Mouse (Mus musculus) left cerebral cortex, adult 18-20 months (tissue): ENCODE results near the gene Csrp1. TPM values are rescaled to one million over a fixed set of nuclear protein-coding genes. Genes with fewer than 3 reads are reported as not detected.

Source experiments
- DNase-seq, 2 experiments: peaks; one replicate each; pipeline ENCODE4 v3.0.0; 2021 to 2022; ENCODE audit warnings: low spot score in 2 of 2, mixed read lengths in 1 of 2
- total RNA-seq, 2 experiments: library from RNA; stranded (reverse); gene quantifications; 2 replicates each; pipeline ENCODE4 v1.2.3; 2021

The Csrp1 gene
- total RNA-seq, 2 experiments from 2014 or later = 219 to 238 TPM

DNA sequence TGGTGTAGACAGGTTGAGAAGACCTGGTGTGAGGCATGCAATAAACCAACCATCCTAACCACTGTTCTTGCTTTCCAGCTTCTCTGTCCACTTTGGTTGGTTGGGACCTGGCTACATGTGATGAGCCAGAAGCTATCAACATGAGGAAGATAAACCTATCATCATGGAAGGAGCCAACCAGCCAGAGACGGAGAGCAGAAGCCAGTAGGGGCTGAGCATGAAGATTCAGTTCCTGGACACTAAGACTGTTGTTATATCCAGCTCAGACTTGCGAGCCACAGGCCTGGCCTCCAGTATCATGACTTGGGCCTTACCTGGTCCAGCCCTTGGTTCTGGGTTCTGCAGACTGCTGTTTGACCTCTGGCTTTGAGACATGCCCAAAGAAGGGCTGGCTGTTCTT, 48.5 kb downstream of the Csrp1 start:
- no peak for DNase-seq

DNA sequence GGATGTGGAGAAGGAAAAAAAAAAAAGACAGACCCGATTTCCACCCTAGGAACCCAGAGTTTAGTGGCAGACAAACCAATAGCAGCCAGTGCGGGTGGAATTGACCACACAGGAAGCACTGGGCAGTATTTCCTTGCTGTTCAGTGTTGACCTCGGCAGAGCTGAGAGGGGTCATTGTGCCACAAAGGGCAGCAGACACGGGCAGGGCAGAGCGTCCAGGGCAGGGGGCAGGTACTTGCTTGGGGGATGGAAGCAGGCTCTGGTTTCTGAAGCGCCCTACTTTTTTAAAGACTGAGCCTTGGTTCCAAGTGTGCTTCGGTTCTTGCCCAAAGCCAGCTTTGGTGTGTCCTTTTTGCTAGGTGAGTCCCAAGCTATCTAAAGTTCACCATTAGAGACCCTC, 50.4 kb downstream of the Csrp1 start:
- no peak for DNase-seq

DNA sequence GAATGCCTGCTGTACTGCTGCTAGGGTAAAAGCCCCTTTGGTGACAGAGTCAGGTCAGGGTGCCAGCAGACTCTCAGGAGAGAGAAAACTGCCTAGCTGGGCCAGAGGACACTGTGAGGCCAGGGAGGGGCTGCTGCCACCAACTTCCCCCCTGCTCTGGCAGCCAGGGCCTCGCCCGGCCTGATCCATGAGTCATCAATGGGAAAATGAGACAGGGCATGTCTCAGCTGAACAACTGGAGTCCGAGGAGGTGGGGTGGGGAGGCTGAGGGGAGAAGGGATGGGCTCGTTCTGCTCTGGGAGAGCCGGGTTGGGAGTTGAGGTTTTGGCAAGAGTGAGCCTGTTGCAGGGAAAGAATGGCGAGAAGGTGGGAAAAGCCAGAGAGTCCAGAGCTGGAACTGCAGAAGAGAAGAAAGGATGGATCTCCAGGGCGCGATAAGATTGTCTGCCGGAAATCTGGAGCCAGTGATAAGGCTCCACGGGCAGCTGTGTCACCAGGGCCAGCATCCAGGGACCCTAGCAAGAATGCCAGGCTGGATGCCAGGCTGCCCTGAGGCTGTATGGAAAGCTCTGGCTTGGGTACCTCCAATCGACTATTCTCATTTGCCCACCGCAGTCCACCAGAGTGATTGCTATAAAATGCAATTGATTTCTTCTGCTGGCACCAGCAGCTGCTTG, 51.2 kb downstream of the Csrp1 start:
- no peak for DNase-seq

DNA sequence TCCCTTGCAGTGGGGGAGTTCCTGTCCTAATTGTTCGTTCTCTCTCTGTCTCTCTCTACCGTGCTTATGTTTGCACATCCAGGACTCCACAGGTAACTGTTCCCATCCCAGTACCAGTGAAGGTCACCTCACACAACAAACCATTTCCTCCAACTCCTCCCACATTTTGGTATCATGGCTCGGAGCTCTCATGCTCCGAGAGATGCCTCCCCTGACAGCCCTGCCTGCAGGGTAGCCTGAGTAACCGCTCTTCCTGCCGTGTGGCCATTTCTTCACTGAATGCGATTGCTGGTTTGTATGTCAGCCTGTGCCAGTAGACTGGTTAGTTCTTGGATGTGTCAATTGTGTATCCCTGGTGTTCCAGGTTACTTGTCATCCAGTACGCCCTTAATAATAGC, 51.7 kb downstream of the Csrp1 start:
- DNase-seq = no peak

DNA sequence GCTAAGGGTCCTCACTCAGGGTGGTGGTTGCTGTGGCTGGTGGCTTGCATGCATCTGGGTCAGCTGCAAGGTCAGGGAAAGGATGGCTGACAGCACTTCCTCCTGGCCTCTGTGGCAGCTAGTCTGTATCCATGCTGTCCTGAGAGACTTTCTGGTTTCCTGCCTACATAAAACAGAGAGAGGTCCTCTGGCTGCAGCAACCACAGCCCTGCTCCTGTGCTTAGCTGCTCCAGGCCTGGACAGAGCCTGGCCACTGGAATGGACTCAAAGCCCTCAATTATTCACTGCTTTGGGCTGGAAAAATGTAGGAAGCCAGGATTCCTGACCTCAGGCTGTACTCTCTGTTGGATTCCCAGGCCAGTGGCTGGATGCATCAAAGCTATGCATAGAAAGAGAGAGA, 56.7 kb downstream of the Csrp1 start:
- no peak for DNase-seq

DNA sequence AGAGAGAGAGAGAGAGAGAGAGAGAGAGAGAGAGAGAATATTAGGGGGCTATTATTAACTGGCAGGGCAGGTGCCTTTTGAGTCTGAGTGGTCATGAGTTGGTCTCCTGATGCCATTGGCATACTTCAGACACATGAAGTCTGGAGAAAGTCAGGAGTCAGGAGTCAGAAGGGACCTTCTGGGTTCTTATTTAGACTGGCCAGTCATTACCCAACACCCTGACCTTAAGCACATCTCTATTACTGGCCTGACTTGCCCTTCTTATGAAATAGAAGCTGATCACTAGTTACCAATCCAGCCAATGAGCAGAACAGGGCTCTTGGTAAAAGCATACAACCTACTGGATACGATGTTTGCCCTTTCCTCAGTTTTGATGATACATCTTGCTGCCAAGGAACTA, 57.2 kb downstream of the Csrp1 start:
- DNase-seq = no peak

DNA sequence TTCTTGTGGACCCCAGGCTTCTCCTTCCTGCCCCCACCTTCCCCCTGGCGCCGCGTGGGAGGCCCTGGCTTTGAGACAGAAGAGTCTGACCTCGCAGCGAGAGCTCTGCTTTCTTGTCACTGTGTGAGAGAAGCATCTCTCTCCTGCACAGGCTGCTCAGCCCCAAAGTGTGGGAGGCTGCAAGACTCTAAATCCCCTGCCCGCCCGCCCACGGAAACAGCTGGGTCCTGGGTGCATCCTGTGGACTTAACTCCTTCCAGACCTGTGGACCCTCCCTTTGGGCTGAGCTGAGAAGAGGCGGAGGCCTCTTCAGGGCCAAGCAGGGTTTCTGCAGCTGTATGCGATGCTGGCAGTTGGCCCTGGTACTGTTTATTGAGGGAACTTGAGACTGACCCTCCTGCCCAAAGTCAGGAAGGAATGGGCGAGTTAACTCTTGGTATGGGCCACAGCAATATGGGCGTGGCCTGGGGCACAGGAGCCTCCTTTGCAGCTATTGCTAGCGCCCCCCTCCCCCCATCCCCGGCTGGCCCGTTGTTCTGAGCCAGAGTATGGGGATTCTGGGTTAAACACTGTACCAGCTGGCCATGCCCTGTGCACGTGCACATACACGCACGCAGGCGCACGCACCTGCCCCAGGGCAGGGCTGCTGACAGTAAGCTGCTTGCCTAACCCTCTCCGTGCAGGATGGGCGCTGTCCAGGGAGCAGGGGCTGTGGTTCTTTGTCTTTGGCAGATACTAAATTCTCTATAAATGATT, 59.1 kb downstream of the Csrp1 start, which contains the start of gene Tnni1:
Gene Tnni1, plus strand, starts transcription at position 655 of the 756 bp plus-strand sequence.
- peak in 1 of 2 experiments; percentile 21 for DNase-seq

DNA sequence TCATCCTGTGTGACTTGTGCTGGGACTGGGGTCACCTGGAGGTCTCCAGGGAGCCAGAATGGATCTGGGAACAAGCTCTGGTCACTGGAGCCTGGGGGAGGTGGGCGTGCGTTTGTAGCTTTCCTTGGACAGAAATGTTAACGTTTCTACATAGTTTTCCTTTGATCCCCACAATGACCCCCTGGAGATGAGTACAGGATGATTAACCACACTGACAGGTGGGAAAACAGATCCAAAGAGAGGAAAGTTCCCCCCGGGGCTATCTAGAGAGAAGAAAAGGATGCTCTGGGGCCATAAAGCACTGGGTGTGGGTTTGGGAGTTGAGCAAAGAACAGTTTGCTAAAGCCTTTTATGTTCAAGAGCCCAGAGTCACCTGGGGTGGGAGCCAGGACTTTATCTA, 60.8 kb downstream of the Csrp1 start:
- no peak for DNase-seq

DNA sequence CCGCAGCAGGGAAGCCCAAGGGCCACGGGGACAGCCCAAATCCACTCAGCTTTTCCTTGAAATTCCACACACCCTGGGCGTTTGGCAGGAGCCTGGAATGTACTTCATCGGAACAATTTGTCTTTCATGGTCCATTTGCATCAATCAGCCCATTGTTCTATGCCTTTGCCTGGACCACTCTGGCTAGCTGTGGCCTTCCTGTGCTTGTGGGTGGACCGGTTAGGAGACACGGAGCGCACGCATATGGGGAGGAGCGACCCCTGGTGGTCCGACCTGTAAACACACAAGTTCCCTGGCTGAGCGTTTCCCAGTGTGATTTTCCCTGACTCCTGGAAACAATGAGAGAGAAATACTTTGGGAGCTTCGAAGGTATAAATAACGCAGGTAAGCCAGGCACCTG, 61.4 kb downstream of the Csrp1 start:
- peak; percentile 62 to 71 for DNase-seq

DNA sequence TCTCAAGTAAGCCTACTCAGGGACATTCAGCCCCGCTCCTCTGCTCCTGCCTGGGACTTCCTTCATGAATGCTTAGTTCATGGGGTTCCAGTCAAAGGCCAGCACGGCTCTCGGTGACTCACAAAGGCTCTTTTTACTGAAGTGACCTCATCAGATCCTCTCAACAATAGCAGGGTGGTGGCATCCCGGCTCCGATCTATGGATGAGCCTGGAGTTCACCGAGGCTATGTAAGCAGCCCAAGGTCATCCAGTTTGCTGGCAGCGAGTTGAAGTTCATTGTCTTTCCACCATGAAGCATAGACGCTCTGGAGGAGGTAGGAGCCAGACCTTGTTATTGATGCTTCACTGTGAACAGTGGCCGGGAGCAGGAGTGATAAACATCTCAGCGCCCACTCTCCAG, 63.0 kb downstream of the Csrp1 start:
- no peak for DNase-seq

DNA sequence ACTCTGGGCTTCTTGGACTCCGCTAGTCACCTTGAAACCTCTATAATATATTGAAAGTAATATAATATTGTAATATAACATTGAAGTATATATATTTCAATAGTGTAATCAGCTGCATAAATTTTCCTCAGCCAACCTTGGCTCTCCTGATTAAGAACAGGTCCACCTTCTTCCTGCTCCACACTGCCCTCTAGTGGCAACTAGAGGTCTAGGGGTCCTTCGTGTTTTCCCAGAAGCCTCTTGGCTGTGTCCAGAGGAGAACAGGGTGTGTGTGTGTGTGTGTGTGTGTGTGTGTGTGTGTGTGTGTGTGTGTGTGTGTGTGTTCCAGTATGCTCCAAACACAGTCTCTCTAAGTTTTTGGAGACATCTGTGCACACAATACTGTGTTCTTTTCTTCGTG, 67.9 kb downstream of the Csrp1 start:
- DNase-seq = peak; percentile 66 to 83

DNA sequence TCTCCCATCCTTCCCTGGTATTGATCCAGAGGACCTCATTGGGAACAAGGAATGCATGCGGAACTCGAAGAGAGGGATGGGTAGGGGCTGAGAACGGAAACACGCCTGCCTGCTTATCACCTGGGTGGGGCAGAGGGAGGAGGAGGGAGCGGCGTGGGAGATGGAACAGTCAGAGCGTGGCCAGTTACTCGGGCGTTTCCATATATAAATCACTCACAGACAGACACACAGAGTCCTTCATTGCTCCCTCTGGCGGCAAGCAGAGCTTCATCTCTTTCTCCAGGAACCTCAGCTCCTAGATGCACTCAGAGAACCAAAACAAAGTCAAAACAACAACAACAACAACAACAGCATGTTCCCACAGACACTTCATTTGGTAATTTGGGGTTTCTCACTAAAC, 68.8 kb downstream of the Csrp1 start:
- DNase-seq = peak in 1 of 2 experiments; percentile 32

DNA sequence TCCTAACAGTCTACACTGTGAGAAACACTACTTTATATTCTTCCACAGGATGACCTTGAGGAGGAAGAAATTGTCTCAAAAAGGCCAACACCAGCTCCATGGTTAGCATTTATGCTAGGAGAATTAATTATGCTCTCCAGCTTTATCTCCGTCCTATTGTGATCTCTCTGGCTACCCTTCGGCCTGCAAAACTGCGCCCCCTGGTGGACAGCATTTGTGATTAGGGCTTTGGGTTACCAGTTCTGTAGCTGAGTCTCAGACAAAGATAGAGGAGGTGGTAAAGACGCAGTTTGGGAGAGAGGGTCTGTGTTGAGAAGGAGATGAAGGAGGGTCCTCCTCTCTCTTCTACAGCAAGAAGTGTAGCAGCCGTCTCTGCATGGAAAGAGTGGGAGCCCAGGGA, 70.0 kb downstream of the Csrp1 start:
- peak; percentile 80 to 83 for DNase-seq

DNA sequence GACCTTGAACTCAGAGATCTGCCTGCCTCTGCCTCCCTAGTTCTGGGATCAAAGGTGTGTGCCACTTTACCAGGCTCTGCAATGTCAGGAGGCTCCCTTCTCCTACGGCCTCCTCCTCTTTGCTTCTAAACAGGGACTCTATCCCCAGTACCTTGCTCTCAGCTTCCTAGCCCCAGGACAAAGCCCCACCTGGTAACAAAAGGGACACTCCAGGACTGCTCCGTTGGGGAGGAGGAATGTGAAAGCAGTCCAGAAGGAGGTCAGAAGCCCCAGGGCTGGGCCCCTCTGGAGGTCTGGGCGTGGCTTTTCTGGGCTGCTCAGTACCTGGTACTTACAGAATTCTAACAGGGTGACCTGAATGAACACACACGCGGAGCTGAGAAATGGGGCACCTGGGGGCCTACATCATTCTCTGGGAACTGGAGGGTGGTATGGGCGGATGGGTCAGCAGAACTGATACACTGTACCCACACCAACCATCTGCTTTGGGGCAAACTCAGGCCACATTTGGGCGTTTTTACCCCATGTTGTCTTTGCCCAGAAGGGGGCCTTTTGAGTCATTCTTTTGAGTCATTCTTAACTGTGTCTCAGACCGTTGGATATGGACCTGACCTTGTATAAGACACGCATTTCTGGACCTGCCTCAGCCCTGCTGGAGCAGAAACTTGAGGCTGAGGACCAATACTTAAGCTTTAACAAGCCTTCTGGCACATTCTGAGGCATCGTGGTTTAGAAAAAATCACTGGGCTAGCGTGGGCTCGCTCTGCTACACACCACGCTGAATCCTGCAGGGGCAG, 72.5 kb downstream of the Csrp1 start:
- DNase-seq = no peak

DNA sequence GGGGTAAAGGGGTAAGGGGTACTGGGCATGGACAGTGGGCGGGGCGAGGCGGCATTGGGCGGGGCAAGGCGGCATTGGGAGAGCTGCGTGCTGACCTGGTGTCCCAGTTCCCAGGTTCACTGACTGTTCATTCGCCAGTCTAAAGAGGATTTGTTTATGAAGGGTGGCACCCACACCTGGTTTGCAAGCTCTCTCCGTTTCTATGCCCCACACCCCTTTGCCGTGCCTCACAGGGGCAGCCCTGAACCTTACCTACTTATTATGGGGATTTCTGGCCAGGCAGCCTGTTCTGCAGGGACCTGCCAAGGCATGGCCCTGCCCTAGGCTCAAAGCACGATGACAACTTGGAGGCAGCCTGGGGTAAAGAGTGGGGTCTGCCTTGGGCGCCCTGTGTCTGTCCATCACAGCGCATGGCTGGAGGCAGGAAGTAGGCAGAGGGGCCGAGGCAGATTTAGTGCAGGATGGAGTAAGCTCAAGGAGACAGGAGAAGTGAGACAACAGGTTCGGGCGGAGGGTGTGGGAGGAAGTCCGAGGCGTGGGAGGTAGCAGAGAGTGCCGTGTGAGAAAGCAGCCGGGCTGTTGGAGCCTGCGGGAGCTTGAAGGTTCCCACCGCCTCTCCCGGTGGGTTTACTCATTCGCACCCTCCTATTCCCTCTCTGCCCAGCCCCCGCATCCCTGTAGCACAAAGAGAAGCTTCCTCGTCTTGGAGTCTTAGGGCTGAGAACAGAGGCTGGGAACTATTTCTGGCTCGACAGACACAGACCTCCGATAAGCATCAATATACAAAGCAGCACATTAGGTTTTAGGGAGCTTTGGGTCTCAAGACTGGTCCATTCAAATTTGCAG, 73.7 kb downstream of the Csrp1 start:
- DNase-seq = peak; percentile 78 to 85

DNA sequence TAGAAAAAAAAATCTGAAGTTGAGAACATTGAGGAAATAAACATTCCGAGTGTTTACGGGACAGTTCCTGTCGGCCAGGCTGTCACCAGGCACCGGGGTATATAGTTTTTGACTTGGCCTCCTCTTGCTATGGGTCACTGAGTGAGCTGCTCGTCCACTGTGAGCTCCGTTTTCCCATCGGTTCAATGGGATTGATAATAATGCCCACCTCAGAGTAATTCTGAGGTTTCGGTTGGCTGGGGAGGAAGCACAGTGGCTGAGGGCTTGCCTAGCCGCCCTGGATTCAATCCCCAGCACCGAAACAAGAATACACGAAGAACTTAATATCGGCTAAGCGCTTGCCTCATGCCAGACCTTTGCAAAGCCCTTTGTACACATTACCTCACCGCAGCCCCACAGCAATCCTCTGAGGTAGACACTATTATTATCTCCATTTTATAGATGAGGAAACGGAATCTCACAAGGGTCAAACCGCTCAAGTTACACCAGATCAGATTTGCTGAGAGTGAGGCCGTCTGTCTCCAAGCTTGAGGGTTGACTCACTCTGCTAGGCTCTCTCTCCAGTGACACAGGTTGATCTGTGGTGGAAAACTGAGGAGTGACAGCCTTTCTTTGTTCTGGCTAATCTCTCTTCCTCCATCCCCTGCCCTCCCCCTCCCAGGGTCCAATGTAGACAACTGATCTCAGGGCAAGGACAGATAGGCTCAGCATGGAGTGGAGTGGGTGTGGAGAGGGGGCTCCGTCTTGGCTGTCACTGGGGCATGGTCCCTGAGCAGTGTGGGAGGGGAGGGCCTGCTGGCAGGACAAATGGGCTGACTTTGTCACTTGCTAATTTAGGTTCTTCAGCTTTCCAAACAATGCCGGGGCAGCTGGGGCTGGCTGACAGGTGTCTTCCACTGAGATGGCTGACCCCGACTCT, 74.6 kb downstream of the Csrp1 start:
- no peak for DNase-seq

DNA sequence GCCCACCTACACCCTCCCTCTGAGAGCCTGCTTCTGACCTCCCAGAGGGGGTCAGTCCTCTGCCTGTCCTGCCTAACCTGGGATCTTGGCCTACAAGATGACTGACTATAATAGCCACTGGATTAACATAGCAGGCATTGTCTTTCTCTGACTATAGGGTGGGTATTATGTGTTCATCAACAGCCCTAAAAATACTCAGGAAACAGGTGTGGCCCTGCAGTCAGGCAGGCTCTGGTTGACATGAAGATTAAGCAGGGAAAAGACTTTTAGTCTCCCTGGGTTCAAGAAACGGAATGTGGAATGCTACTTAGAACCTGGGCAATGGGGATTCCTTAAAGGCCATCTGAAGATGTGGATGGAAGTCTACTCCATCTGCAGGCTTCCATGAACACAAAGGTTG, 78.6 kb downstream of the Csrp1 start:
- no peak for DNase-seq

DNA sequence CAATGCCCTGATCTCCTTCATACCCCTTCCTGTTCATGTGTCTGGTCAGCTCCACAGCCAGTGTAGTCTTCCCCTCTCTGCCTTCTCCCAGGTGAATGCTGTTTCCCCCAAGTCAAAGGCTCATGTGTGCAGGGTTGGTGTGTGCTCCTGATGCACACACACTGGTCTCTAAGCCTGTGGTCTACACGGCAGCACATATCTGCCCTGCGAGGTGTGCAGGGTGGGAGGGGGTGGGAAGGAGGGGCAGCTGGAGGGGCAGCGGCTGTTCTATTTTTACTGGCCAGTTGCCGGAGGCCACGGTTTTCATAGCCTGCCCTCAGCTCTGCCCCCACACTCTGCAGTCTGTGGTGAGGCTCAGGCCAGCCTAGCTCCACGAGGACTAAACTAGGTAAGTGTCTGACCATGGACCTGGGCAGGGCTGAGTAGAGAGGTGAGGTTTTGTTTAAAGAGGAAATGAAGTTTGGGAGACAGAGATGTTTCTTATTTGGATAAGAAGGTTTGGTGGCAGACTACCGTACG, 79.3 kb downstream of the Csrp1 start:
- DNase-seq = no peak

DNA sequence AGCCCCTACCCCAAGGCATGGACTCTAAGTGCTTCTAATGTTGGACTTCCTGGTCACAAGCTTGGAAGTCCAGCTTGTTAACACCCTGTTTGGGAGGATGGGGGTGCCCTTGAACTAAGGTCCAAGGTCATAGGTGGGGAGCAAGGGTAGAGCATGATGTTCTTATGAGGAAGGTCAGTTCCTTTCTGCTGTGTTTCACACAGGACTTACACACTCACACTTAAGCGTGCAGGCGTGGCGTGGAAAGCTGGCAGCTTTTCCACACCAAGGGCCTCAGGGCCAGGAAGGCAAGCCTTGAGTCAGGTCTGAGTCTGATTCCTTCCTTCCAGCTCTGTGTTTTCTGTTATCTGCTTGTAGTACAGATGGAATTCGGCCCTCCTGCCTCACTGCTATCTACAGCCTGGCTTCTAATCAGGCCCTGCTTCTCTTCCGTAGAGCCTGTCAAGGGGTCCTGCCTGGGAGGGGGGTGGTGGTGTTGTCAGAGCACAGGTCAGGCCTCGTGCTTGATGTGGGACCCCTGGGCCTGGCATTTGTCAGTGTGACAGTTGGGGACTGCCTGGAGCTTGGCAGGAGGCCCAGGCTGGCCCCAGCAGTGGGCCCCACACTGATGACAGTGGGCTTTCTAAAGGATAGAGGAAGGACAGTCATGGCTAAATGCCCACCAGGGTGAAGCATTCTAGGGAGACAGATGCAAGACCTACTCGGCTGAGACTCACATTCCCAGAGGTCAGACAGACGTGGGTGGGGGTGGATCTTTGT, 80.5 kb downstream of the Csrp1 start:
- DNase-seq = no peak
